Mouse (Mus musculus): ENCODE measurements around the gene Gpr132. TPM values are rescaled to one million over a fixed set of nuclear protein-coding genes. Genes with fewer than 3 reads are reported as not detected.

The Gpr132 gene
- polyA plus RNA-seq, 1 experiment from 2014 or later: 0.08 TPM

- no peak for ATAC-seq
- H3K27ac ChIP-seq (ENCODE audit: low read depth, low read length): no peak overlapping the region
- H3K4me1 ChIP-seq (ENCODE audit: control insufficient read depth, insufficient read depth, low read depth, low read length): no peaks in the 10 kb centered on the region
- no peak overlapping the region for H3K9ac ChIP-seq (ENCODE audit: low read depth, low read length)
- H3K9me3 ChIP-seq (ENCODE audit: control insufficient read depth, low read length): no peaks in the 10 kb centered on the region
- H3K27me3 ChIP-seq (replicated peaks; ENCODE audit: control insufficient read depth, insufficient read depth, low read length): no peaks in the 10 kb centered on the region; the same call in 1 of the 2 replicates
- no peak overlapping the region for H3K4me3 ChIP-seq (ENCODE audit: low read length)
- WGBS: 81% methylated on average over 7 of the region's 7 CpGs
- no peaks in the 10 kb centered on the region for H3K36me3 ChIP-seq (ENCODE audit: control insufficient read depth, insufficient read depth, low read length)
- H3K4me2 ChIP-seq (ENCODE audit: low read length): no peak overlapping the region
Measured at GRCm38 (mm10) chr12:112860765-112861164, 7.3 kb downstream of the Gpr132 start.

GRCm38 (mm10) chr12:112859930-112860329 lies 8.1 kb downstream of the Gpr132 start:
- no peak for ATAC-seq
- no peaks in the 10 kb centered on the region for H3K9me3 ChIP-seq (ENCODE audit: control insufficient read depth, low read length)
- no peaks in the 10 kb centered on the region; the same call in 1 of the 2 replicates for H3K27me3 ChIP-seq (replicated peaks; ENCODE audit: control insufficient read depth, insufficient read depth, low read length)
- no peak overlapping the region for H3K9ac ChIP-seq (ENCODE audit: low read depth, low read length)
- H3K27ac ChIP-seq (ENCODE audit: low read depth, low read length): no peak overlapping the region
- no peak overlapping the region for H3K4me3 ChIP-seq (ENCODE audit: low read length)
- no peaks in the 10 kb centered on the region for H3K36me3 ChIP-seq (ENCODE audit: control insufficient read depth, insufficient read depth, low read length)
- WGBS: 75% methylated on average over 8 of the region's 8 CpGs
- H3K4me2 ChIP-seq (ENCODE audit: low read length): no peak overlapping the region
- H3K4me1 ChIP-seq (ENCODE audit: control insufficient read depth, insufficient read depth, low read depth, low read length): no peaks in the 10 kb centered on the region

DNA sequence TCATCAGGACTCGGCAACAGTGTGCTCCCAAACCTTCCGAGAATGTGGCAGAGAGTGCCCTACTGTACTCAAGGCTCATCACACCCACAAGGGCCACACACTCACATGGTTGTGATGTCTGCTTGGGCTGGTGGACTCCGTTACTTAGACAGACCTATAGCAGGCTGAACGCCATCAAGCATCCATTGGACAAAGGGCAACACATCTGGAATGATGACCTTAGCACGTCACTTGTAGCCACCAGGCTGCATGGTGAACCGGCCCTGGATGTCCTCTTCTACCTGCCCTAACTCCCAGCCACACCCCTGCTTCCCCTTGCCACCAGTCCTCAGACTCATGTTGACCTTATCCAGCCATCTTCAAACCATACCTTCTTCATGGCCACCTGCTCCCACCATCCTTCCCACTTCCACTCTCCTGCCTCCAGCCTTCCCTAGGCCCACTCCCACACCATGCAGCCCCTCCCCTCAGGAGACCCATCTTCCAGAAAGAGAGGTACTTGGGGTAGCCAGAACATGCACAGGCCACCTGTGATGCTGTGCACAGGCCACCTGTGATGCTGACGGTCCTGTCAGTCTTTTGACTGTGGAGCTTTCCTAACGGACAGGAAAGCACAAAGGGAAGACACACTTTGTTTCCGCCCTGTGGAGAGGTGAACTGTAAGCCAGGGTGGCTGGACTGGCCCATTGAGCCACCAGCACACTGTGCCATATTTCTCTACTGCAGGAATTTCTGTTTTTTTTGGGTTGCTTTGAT lies 9.3 kb downstream of the Gpr132 start:
- H3K4me3 ChIP-seq (ENCODE audit: low read length): no peak overlapping the region
- no peaks in the 10 kb centered on the region for H3K36me3 ChIP-seq (ENCODE audit: control insufficient read depth, insufficient read depth, low read length)
- H3K4me1 ChIP-seq (ENCODE audit: control insufficient read depth, insufficient read depth, low read depth, low read length): no peaks in the 10 kb centered on the region
- H3K4me2 ChIP-seq (ENCODE audit: low read length): no peak overlapping the region
- 89% methylated on average over 9 of the region's 9 CpGs for WGBS
- no peak for ATAC-seq
- H3K9ac ChIP-seq (ENCODE audit: low read depth, low read length): no peak overlapping the region
- H3K9me3 ChIP-seq (ENCODE audit: control insufficient read depth, low read length): no peaks in the 10 kb centered on the region
- H3K27ac ChIP-seq (ENCODE audit: low read depth, low read length): no peak overlapping the region
- no peaks in the 10 kb centered on the region; the same call in 1 of the 2 replicates for H3K27me3 ChIP-seq (replicated peaks; ENCODE audit: control insufficient read depth, insufficient read depth, low read length)

DNA sequence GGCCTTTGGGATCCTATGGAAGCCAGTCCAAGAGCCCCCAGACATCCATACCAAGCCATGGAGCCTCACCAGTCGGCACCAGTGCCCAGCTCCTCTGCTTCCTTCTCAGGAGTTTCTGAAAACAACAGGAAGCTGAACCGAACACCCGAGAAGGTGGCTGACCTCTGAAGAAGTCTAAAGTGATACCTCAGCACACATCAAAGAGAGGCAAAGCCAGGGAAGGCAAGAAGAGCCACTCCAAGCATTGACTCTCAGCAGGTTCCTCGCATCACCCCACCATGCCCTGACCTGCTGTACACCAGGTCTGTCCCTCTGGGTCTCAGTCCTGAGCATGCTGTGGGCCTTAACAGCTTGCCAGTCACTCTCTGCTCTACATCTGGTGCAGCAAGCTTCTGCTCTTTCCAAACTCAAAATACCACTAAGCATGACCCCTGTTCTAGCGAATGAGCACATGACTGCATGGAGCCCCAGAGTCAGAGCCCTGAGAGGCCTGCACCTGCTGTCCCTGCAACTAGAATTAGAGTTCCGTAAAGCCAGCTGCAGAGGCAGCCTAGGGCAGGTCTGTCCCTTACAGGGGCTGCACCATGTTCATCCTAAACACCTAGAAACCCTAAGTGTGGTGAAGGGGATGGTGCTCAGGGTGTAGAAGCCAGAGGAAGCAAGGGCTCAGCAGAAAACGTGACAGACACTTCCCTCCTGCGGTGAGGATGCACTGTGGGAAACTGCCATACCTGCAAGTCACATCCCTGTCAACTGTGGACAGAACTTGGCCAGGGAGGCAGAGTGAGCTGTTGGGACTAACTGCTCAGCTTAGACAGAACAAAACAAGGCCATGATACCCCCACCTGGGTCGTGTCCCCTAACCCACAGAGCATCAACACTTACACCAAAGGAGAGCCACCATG lies 10.8 kb downstream of the Gpr132 start:
- Histone ChIP-seq H3K4me3 (ENCODE audit: low read length) (no peak overlapping the region), H3K9me3 (ENCODE audit: control insufficient read depth, low read length) (no peaks in the 10 kb centered on the region), H3K36me3 (ENCODE audit: control insufficient read depth, insufficient read depth, low read length) (no peaks in the 10 kb centered on the region), H3K27me3 (replicated peaks; ENCODE audit: control insufficient read depth, insufficient read depth, low read length) (no peaks in the 10 kb centered on the region; the same call in 1 of the 2 replicates), H3K9ac (ENCODE audit: low read depth, low read length) (no peak overlapping the region), H3K4me1 (ENCODE audit: control insufficient read depth, insufficient read depth, low read depth, low read length) (no peaks in the 10 kb centered on the region), H3K4me2 (ENCODE audit: low read length) (no peak overlapping the region), H3K27ac (ENCODE audit: low read depth, low read length) (no peak overlapping the region)
- 77% methylated on average over 9 of the region's 9 CpGs for WGBS
- no peak for ATAC-seq

GRCm38 (mm10) chr12:112856338-112856737 lies 11.7 kb downstream of the Gpr132 start:
- Histone ChIP-seq H3K4me2 (ENCODE audit: low read length) (no peak overlapping the region), H3K4me3 (ENCODE audit: low read length) (no peak overlapping the region), H3K36me3 (ENCODE audit: control insufficient read depth, insufficient read depth, low read length) (no peaks in the 10 kb centered on the region), H3K9me3 (ENCODE audit: control insufficient read depth, low read length) (no peaks in the 10 kb centered on the region), H3K27ac (ENCODE audit: low read depth, low read length) (no peak overlapping the region), H3K4me1 (ENCODE audit: control insufficient read depth, insufficient read depth, low read depth, low read length) (no peaks in the 10 kb centered on the region), H3K9ac (ENCODE audit: low read depth, low read length) (no peak overlapping the region), H3K27me3 (replicated peaks; ENCODE audit: control insufficient read depth, insufficient read depth, low read length) (no peaks in the 10 kb centered on the region; the same call in 1 of the 2 replicates)
- 75% methylated on average over 3 of the region's 3 CpGs for WGBS
- no peak for ATAC-seq

DNA sequence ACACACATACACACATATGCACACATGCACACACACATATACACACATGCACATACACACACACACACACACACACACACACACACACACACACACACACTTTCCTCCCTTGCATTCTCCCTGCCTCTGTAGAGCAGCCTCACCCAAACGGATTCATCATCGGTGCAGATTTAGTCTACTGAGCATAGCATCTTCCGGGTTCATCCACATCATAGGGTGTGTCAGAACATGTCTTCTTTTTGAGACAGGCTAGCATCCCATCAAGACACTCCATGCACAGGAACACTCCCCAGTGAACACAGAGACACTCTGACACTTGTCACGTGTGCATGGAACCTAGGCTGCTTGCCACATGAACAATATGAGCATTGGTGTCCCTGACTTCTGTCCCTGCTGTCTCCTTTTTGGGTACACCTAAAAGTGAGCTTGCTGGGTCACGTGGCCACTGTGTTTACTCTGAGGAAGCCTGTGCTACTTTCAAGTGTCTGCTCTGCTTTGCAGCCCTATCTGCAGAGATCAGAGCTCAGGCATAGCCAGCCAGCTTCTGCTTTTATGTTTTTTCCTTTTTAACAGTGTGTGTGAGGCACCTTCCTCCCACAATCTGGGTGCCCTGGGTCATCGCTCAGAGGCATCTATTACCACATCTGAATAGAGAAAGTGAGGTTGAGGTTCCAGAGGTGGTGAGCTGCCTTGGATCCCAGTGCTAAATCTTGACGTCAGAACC lies 13.3 kb downstream of the Gpr132 start:
- no peaks in the 10 kb centered on the region for H3K4me1 ChIP-seq (ENCODE audit: control insufficient read depth, insufficient read depth, low read depth, low read length)
- no peak overlapping the region for H3K9ac ChIP-seq (ENCODE audit: low read depth, low read length)
- H3K9me3 ChIP-seq (ENCODE audit: control insufficient read depth, low read length): no peaks in the 10 kb centered on the region
- no peak overlapping the region for H3K4me2 ChIP-seq (ENCODE audit: low read length)
- WGBS: 75% methylated on average over 7 of the region's 7 CpGs
- H3K36me3 ChIP-seq (ENCODE audit: control insufficient read depth, insufficient read depth, low read length): no peaks in the 10 kb centered on the region
- ATAC-seq: no peak
- H3K4me3 ChIP-seq (ENCODE audit: low read length): no peak overlapping the region
- no peaks in the 10 kb centered on the region; the same call in 1 of the 2 replicates for H3K27me3 ChIP-seq (replicated peaks; ENCODE audit: control insufficient read depth, insufficient read depth, low read length)
- no peak overlapping the region for H3K27ac ChIP-seq (ENCODE audit: low read depth, low read length)

- H3K9me3 ChIP-seq (ENCODE audit: control insufficient read depth, low read length): no peaks in the 10 kb centered on the region
- H3K36me3 ChIP-seq (ENCODE audit: control insufficient read depth, insufficient read depth, low read length): no peaks in the 10 kb centered on the region
- no peak overlapping the region for H3K27ac ChIP-seq (ENCODE audit: low read depth, low read length)
- no peak overlapping the region for H3K4me3 ChIP-seq (ENCODE audit: low read length)
- 89% methylated on average over 11 of the region's 11 CpGs for WGBS
- H3K4me1 ChIP-seq (ENCODE audit: control insufficient read depth, insufficient read depth, low read depth, low read length): no peaks in the 10 kb centered on the region
- ATAC-seq: no peak
- H3K27me3 ChIP-seq (replicated peaks; ENCODE audit: control insufficient read depth, insufficient read depth, low read length): no peaks in the 10 kb centered on the region; the same call in 1 of the 2 replicates
- H3K4me2 ChIP-seq (ENCODE audit: low read length): no peak overlapping the region
- H3K9ac ChIP-seq (ENCODE audit: low read depth, low read length): no peak overlapping the region
Measured at GRCm38 (mm10) chr12:112853050-112853729, 14.8 kb downstream of the Gpr132 start.

- WGBS: 57% methylated on average over 5 of the region's 8 CpGs
- no peak overlapping the region for H3K9ac ChIP-seq (ENCODE audit: low read depth, low read length)
- no peak overlapping the region for H3K4me2 ChIP-seq (ENCODE audit: low read length)
- no peaks in the 10 kb centered on the region for H3K36me3 ChIP-seq (ENCODE audit: control insufficient read depth, insufficient read depth, low read length)
- ATAC-seq: no peak
- no peaks in the 10 kb centered on the region for H3K9me3 ChIP-seq (ENCODE audit: control insufficient read depth, low read length)
- no peaks in the 10 kb centered on the region for H3K4me1 ChIP-seq (ENCODE audit: control insufficient read depth, insufficient read depth, low read depth, low read length)
- H3K27ac ChIP-seq (ENCODE audit: low read depth, low read length): no peak overlapping the region
- H3K27me3 ChIP-seq (replicated peaks; ENCODE audit: control insufficient read depth, insufficient read depth, low read length): no peaks in the 10 kb centered on the region
- no peak overlapping the region for H3K4me3 ChIP-seq (ENCODE audit: low read length)
Measured at GRCm38 (mm10) chr12:112851116-112851515, 16.9 kb downstream of the Gpr132 start.

Data from hindbrain, embryonic 16.5 days (tissue).